Mouse (Mus musculus): ENCODE measurements at regions not wholly inside any gene's neighbourhood (a gene's known extent, or its start where the extent isn't known, plus 50 kb on each side); places are given as distances from the start of the nearest gene placed in this dataset.

- TF ChIP-seq CTCF (IDR thresholded peaks at IDR 0.05; ENCODE audit: low read depth, low read length) (no peak), EP300 (IDR thresholded peaks at IDR 0.05; ENCODE audit: insufficient read depth, low read depth, low read length) (no peak), POLR2A (IDR thresholded peaks at IDR 0.05; ENCODE audit: insufficient read depth, low read length) (no peak)
- Histone ChIP-seq H3K9ac (ENCODE audit: low read depth, poor library complexity, severe bottlenecking) (no peak overlapping the region), H3K36me3 (ENCODE audit: control insufficient read depth, insufficient read depth, low read length, poor library complexity, severe bottlenecking) (no peaks in the 10 kb centered on the region), H3K4me3 (ENCODE audit: low read depth, low read length) (no peak overlapping the region), H3K9me3 (replicated peaks; ENCODE audit: control insufficient read depth, insufficient read depth, low read length, poor library complexity, severe bottlenecking) (no peaks in the 10 kb centered on the region), H3K27ac (ENCODE audit: insufficient read depth, low read length) (no peak overlapping the region), H3K27me3 (ENCODE audit: control insufficient read depth, insufficient read depth, low read length, poor library complexity, severe bottlenecking) (no peaks in the 10 kb centered on the region), H3K4me1 (ENCODE audit: control insufficient read depth, insufficient read depth, low read length) (no peaks in the 10 kb centered on the region)
Observed at GRCm38 (mm10) chr5:46139024-46139423, 281.6 kb upstream of the Lcorl start.

GRCm38 (mm10) chr5:46137695-46138094 lies 280.3 kb upstream of the Lcorl start:
- TF ChIP-seq CTCF (IDR thresholded peaks at IDR 0.05; ENCODE audit: low read depth, low read length) (no peak), POLR2A (IDR thresholded peaks at IDR 0.05; ENCODE audit: insufficient read depth, low read length) (no peak), EP300 (IDR thresholded peaks at IDR 0.05; ENCODE audit: insufficient read depth, low read depth, low read length) (no peak)
- H3K4me3 ChIP-seq (ENCODE audit: low read depth, low read length) = no peak overlapping the region
- H3K36me3 ChIP-seq (ENCODE audit: control insufficient read depth, insufficient read depth, low read length, poor library complexity, severe bottlenecking) = no peaks in the 10 kb centered on the region
- H3K27ac ChIP-seq (ENCODE audit: insufficient read depth, low read length) = no peak overlapping the region
- H3K9ac ChIP-seq (ENCODE audit: low read depth, poor library complexity, severe bottlenecking) = no peak overlapping the region
- no peaks in the 10 kb centered on the region for H3K4me1 ChIP-seq (ENCODE audit: control insufficient read depth, insufficient read depth, low read length)
- H3K27me3 ChIP-seq (ENCODE audit: control insufficient read depth, insufficient read depth, low read length, poor library complexity, severe bottlenecking) = no peaks in the 10 kb centered on the region
- no peaks in the 10 kb centered on the region for H3K9me3 ChIP-seq (replicated peaks; ENCODE audit: control insufficient read depth, insufficient read depth, low read length, poor library complexity, severe bottlenecking)

GRCm38 (mm10) chr5:46108020-46108419 lies 250.6 kb upstream of the Lcorl start:
- Histone ChIP-seq H3K9ac (ENCODE audit: low read depth, poor library complexity, severe bottlenecking) (no peak overlapping the region), H3K36me3 (ENCODE audit: control insufficient read depth, insufficient read depth, low read length, poor library complexity, severe bottlenecking) (no peaks in the 10 kb centered on the region), H3K4me1 (ENCODE audit: control insufficient read depth, insufficient read depth, low read length) (no peaks in the 10 kb centered on the region), H3K9me3 (replicated peaks; ENCODE audit: control insufficient read depth, insufficient read depth, low read length, poor library complexity, severe bottlenecking) (no peaks in the 10 kb centered on the region), H3K4me3 (ENCODE audit: low read depth, low read length) (no peak overlapping the region), H3K27me3 (ENCODE audit: control insufficient read depth, insufficient read depth, low read length, poor library complexity, severe bottlenecking) (no peaks in the 10 kb centered on the region), H3K27ac (ENCODE audit: insufficient read depth, low read length) (no peak overlapping the region)
- no peak for TF ChIP-seq CTCF (IDR thresholded peaks at IDR 0.05; ENCODE audit: low read depth, low read length)

GRCm38 (mm10) chr5:46103350-46103749 lies 245.9 kb upstream of the Lcorl start:
- Histone ChIP-seq H3K36me3 (ENCODE audit: control insufficient read depth, insufficient read depth, low read length, poor library complexity, severe bottlenecking) (no peaks in the 10 kb centered on the region), H3K27me3 (ENCODE audit: control insufficient read depth, insufficient read depth, low read length, poor library complexity, severe bottlenecking) (no peaks in the 10 kb centered on the region), H3K4me3 (ENCODE audit: low read depth, low read length) (no peak overlapping the region), H3K27ac (ENCODE audit: insufficient read depth, low read length) (no peak overlapping the region), H3K9me3 (replicated peaks; ENCODE audit: control insufficient read depth, insufficient read depth, low read length, poor library complexity, severe bottlenecking) (no peaks in the 10 kb centered on the region), H3K4me1 (ENCODE audit: control insufficient read depth, insufficient read depth, low read length) (no peaks in the 10 kb centered on the region), H3K9ac (ENCODE audit: low read depth, poor library complexity, severe bottlenecking) (no peak overlapping the region)
- TF ChIP-seq EP300 (IDR thresholded peaks at IDR 0.05; ENCODE audit: insufficient read depth, low read depth, low read length) = no peak
- TF ChIP-seq CTCF (IDR thresholded peaks at IDR 0.05; ENCODE audit: low read depth, low read length) = no peak
- no peak for TF ChIP-seq POLR2A (IDR thresholded peaks at IDR 0.05; ENCODE audit: insufficient read depth, low read length)

- no peak overlapping the region for H3K4me3 ChIP-seq (ENCODE audit: low read depth, low read length)
- H3K4me1 ChIP-seq (ENCODE audit: control insufficient read depth, insufficient read depth, low read length) = no peaks in the 10 kb centered on the region
- no peaks in the 10 kb centered on the region for H3K9me3 ChIP-seq (replicated peaks; ENCODE audit: control insufficient read depth, insufficient read depth, low read length, poor library complexity, severe bottlenecking)
- no peak overlapping the region for H3K9ac ChIP-seq (ENCODE audit: low read depth, poor library complexity, severe bottlenecking)
- no peak for TF ChIP-seq EP300 (IDR thresholded peaks at IDR 0.05; ENCODE audit: insufficient read depth, low read depth, low read length)
- TF ChIP-seq POLR2A (IDR thresholded peaks at IDR 0.05; ENCODE audit: insufficient read depth, low read length) = no peak
- no peak for TF ChIP-seq CTCF (IDR thresholded peaks at IDR 0.05; ENCODE audit: low read depth, low read length)
- H3K27ac ChIP-seq (ENCODE audit: insufficient read depth, low read length) = no peak overlapping the region
- H3K36me3 ChIP-seq (ENCODE audit: control insufficient read depth, insufficient read depth, low read length, poor library complexity, severe bottlenecking) = no peaks in the 10 kb centered on the region
- H3K27me3 ChIP-seq (ENCODE audit: control insufficient read depth, insufficient read depth, low read length, poor library complexity, severe bottlenecking) = no peaks in the 10 kb centered on the region
Observed at GRCm38 (mm10) chr5:46092549-46092948, 235.1 kb upstream of the Lcorl start.

GRCm38 (mm10) chr5:46086885-46087284 lies 229.5 kb upstream of the Lcorl start:
- no peak for TF ChIP-seq POLR2A (IDR thresholded peaks at IDR 0.05; ENCODE audit: insufficient read depth, low read length)
- no peak for TF ChIP-seq CTCF (IDR thresholded peaks at IDR 0.05; ENCODE audit: low read depth, low read length)
- TF ChIP-seq EP300 (IDR thresholded peaks at IDR 0.05; ENCODE audit: insufficient read depth, low read depth, low read length) = no peak
- Histone ChIP-seq H3K27ac (ENCODE audit: insufficient read depth, low read length) (no peak overlapping the region), H3K27me3 (ENCODE audit: control insufficient read depth, insufficient read depth, low read length, poor library complexity, severe bottlenecking) (no peaks in the 10 kb centered on the region), H3K36me3 (ENCODE audit: control insufficient read depth, insufficient read depth, low read length, poor library complexity, severe bottlenecking) (no peaks in the 10 kb centered on the region), H3K4me1 (ENCODE audit: control insufficient read depth, insufficient read depth, low read length) (no peaks in the 10 kb centered on the region), H3K9me3 (replicated peaks; ENCODE audit: control insufficient read depth, insufficient read depth, low read length, poor library complexity, severe bottlenecking) (no peaks in the 10 kb centered on the region), H3K4me3 (ENCODE audit: low read depth, low read length) (no peak overlapping the region), H3K9ac (ENCODE audit: low read depth, poor library complexity, severe bottlenecking) (no peak overlapping the region)

All from ES-Bruce4 (cell line).